Mouse (Mus musculus): ENCODE results near the gene Mrpl38. TPM values are rescaled to one million over a fixed set of nuclear protein-coding genes. Genes with fewer than 3 reads are reported as not detected.
A peak's percentile ranks its signal among the peaks of the same experiment; 100 is the strongest.

The Mrpl38 gene
- polyA plus RNA-seq, 1 experiment = 99.5 TPM

DNA sequence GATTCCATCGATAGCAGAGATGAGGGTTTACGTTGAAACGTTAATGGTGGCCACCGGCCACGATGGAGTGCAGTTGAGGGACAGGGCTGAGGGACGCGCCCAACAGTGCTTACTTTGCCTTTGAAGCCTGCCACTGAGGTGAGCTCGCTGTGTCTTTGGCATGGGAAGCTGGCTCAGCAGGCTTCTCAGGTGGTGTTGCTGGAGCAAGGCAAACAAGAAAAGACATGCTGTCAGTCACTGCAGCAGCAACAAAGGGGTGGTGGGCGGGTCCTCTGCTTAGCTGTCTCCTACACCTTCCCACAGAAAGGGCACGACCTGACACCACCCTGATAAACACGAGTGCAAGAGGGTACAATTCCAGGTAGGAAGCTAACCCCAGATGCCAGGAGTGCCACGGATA is 22.6 kb upstream of the Mrpl38 start:
- H3K27ac ChIP-seq (replicated peaks; ENCODE audit: low read depth, low read length) = no peak overlapping the region
- H3K4me3 ChIP-seq (ENCODE audit: insufficient read depth, low read depth, low read length) = no peak overlapping the region
- H3K4me1 ChIP-seq (ENCODE audit: control insufficient read depth, insufficient read depth, insufficient read length, low read length) = no peaks in the 10 kb centered on the region

DNA sequence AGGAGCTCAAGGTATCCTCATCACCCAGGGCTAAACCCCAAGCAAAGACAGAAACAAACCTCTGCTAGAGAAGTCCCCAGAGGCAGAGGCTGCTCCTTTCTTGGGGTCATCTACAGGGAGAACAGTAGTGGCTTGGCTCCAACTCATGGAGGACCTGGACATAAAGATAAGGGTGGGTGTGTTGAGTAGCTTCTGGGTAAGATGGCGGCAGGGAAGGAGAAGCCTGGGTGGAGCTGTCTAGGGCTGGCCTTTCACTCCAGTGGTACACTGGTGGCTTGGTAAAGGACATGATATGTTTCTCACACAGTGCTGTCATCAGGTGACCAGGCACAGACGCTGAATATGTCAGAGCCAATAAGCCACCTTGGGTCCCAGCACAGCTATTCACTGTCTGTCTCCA is 12.3 kb upstream of the Mrpl38 start:
- H3K4me3 ChIP-seq (ENCODE audit: insufficient read depth, low read depth, low read length) = no peak overlapping the region
- no peak overlapping the region for H3K27ac ChIP-seq (replicated peaks; ENCODE audit: low read depth, low read length)
- H3K4me1 ChIP-seq (ENCODE audit: control insufficient read depth, insufficient read depth, insufficient read length, low read length) = no peaks in the 10 kb centered on the region

DNA sequence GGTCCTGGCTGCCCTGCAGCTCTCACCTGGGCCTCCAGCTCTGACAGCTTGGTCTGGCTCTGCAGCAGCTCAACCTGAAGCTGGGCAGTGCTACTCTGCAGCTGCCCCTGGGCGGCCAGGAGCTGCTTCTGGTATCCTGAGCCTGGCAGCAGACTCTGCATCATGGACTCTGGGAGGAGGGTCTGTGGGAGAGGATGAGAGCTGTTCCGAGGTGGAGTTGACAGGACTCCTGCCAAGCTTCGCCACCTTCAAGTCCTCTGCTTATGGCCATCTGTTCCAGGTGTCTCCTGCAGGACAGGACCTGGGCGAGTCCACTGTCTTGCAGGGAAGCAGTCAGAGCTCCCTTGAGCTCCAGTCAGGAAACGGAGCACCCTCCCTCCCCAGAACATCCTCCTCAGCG is 10.7 kb upstream of the Mrpl38 start:
- Histone ChIP-seq H3K27ac (replicated peaks; ENCODE audit: low read depth, low read length) (no peak overlapping the region), H3K4me3 (ENCODE audit: insufficient read depth, low read depth, low read length) (no peak overlapping the region), H3K4me1 (ENCODE audit: control insufficient read depth, insufficient read depth, insufficient read length, low read length) (no peaks in the 10 kb centered on the region)

DNA sequence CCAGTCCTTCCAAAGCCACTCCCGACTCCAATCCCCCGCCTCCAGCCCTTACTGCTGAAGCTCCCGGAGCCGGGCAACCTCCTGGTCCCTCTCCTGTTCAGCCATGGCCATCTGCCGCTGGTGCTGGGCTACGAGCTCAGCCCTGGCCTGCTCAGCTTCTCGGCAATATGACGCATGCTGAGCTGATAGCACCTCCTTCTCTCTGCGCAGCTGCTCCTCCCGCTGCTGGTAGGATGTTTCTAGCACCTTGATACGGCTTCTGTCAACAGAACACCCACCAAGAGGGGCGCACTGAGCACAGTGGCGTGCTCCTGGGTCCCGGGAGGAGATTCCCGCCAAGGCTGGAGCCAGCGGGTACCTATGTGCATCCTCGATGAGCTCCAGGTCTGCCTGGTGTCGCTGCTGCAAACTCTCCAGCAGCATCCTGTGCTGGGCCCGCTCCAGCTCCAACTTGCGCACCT is 10.1 kb upstream of the Mrpl38 start:
- Histone ChIP-seq H3K4me1 (ENCODE audit: control insufficient read depth, insufficient read depth, insufficient read length, low read length) (no peaks in the 10 kb centered on the region), H3K27ac (replicated peaks; ENCODE audit: low read depth, low read length) (no peak overlapping the region), H3K4me3 (ENCODE audit: insufficient read depth, low read depth, low read length) (no peak overlapping the region)

DNA sequence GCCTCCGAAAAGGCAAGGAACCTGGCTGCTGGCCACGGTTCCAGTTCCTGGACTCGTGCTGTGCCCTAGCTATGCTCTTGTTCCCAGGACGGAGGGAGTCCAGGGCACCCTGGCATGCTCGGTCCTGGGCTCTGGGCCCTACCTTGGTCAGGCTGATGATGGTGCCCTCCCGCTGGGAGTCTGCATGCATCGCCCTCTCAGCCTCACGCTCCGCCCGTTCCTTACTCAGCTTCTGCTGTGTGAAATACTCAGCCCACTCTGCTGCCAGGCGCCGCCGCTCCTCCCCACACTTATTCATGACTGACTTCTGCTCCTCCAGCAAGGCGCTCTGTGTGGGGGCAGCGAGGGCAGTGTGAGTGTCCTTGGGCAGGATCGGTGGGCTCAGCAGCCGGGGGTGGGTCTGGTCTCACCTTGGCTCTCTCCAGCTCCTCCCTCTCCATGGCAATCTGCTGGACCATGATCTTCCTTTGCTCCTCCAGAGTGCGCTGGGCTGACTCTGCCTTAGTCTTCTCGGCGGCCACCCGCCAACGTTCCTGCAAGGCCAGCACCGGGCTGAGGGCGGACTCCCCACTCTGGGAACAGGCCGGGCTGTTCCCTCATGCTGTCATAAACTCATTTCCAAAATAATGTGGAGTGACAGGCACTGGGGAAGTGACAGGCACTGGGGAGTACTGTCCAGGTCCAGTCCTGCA is 7.8 kb upstream of the Mrpl38 start:
- no peaks in the 10 kb centered on the region for H3K4me1 ChIP-seq (ENCODE audit: control insufficient read depth, insufficient read depth, insufficient read length, low read length)
- H3K27ac ChIP-seq (replicated peaks; ENCODE audit: low read depth, low read length) = no peak overlapping the region
- H3K4me3 ChIP-seq (ENCODE audit: insufficient read depth, low read depth, low read length) = no peak overlapping the region

DNA sequence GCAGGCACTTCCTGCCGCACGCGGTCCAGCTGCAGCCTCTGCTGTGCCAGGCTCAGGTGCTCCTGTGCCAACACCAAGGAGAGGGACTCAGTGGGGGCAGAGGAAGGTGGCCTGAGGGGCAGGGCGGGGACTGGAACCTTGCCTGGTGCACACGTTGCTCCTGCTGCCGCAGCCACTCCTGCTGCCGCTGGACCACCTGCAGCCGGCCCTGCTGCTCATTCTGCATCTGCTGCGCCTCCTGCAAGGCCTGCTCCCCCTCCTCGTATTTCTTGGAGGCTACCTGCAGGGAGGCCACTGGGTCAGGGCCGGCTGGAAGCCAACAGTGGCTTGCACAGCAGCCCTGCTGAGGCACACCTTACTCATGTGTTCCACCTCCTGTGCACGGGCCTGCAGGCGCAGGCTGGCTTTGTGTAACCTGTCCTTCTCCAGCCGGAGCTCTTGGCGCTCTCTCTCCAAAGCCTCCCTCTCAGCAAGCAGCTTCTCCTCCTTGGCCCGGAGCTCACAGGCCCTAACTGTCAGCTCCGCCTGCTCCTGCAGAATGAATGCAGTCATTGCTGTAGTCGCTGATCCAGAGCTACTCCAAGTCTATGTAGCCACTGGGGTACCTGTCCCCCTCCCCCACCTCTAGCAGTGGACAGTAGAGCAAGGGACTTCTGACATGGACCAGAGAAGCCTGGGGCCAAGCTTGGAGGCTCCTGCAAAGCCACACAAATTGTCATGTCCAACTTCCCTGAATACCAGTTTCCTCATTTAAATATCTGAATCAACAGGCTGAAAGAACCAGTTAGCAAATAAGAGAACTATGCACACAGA is 7.0 kb upstream of the Mrpl38 start:
- Histone ChIP-seq H3K4me3 (ENCODE audit: insufficient read depth, low read depth, low read length) (no peak overlapping the region), H3K4me1 (ENCODE audit: control insufficient read depth, insufficient read depth, insufficient read length, low read length) (no peaks in the 10 kb centered on the region), H3K27ac (replicated peaks; ENCODE audit: low read depth, low read length) (no peak overlapping the region)

DNA sequence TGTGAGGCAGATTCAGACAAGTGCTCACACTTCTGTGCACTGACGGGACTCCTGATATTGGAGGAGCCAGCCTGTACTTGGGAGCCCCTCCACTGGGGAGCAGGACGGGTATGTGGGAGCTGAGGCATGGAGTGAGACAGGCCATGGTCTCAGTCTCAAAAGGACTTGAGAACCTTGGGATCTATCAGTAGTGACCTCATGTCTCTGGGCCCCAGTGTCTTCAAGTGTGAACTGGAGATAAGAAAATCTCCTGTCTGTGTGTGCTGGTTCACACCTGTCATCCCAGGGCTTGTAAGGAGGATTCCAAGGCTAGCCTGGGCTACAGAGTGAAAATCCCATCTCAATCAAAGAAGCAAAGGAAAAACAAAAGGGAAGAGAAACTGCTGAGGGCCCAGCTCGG is 4.8 kb upstream of the Mrpl38 start:
- H3K4me1 ChIP-seq (ENCODE audit: control insufficient read depth, insufficient read depth, insufficient read length, low read length) = no peaks in the 10 kb centered on the region
- H3K4me3 ChIP-seq (ENCODE audit: insufficient read depth, low read depth, low read length) = no peak overlapping the region
- no peak overlapping the region for H3K27ac ChIP-seq (replicated peaks; ENCODE audit: low read depth, low read length)

DNA sequence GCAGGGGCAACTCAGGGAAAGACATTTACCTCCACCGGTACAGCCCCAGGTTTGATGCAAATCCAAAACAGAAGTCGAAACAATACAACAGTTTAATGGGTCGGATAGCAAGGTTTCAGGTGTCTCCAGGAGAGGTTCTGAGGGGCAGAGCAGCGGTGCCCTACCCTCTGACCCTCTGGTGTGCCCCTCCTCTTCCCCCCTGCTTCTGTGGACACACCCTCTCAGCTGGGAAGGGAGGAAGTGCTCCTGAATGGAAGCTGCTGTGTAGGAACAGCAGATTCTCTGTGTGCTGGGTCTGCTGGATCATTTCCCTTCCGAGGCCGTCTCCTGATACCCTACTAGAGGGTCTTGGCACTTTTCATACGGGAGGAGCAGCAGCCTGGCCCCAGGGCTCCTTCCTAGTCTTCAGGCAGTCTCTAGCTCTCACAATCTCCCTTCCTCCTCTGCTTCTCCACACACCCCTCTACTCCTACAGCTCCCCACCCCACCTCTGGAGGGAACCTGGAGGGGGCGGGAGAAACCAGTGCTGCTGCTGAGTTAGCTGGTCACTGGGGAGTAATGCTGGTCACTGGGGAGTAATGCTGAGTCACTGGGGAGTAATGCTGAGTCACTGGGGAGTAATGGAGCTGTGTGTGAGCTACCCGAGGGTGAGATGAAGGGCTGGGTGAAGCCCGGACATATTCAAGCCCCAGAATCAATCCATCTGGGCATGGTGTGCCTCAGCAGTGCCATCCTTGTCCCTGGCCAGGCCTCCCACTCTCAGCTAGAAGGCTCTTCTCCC is 3.7 kb upstream of the Mrpl38 start:
- Histone ChIP-seq H3K4me1 (ENCODE audit: control insufficient read depth, insufficient read depth, insufficient read length, low read length) (no peaks in the 10 kb centered on the region), H3K4me3 (ENCODE audit: insufficient read depth, low read depth, low read length) (no peak overlapping the region), H3K27ac (replicated peaks; ENCODE audit: low read depth, low read length) (no peak overlapping the region)

DNA sequence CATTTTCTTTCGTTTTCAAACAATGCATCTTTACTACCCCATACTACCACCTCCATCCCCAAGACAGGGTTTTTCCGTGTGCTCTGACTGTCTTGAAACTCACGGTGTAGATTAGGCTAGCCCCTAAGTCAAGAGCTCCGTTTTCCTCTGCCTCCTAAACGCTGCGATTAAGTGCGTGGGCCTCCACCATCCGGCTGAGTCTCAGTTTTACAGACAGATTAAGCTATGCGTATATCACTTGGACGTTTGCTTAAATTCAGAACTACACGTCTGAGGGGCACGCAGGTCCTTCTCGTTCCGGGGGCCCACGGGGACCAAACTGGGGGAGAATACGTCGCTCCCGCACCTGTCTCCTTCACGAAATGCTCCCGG is 586 bp downstream of the Mrpl38 start:
- Histone ChIP-seq H3K27ac (replicated peaks; ENCODE audit: low read depth, low read length) (peak overlapping the region; percentile 74), H3K4me1 (ENCODE audit: control insufficient read depth, insufficient read depth, insufficient read length, low read length) (no peaks in the 10 kb centered on the region), H3K4me3 (ENCODE audit: insufficient read depth, low read depth, low read length) (peak overlapping the region; percentile 94)

DNA sequence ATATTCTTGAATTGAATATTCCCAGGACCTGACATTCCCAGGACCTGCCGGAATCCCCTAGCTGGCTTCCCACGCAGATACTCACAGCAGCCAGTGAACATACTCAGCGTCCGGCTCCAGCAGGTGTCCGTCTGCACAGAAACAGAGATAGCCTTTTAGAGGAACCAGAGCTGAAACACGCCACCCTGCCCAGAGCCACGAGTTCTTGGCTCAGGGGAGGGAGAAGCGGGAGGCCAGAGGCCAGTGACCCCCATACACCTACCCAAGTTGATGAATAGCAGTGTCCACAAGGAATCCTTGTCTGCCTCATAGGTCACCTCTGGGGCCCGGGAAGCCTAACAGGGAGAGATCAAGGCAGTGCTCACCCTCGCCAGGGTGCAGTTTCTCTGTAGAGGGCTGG is 4.5 kb downstream of the Mrpl38 start:
- H3K4me3 ChIP-seq (ENCODE audit: insufficient read depth, low read depth, low read length) = no peak overlapping the region
- peaks cover 6% of the 10 kb centered on the region; the same call in 1 of the 2 replicates for H3K4me1 ChIP-seq (ENCODE audit: control insufficient read depth, insufficient read depth, insufficient read length, low read length)
- no peak overlapping the region for H3K27ac ChIP-seq (replicated peaks; ENCODE audit: low read depth, low read length)

DNA sequence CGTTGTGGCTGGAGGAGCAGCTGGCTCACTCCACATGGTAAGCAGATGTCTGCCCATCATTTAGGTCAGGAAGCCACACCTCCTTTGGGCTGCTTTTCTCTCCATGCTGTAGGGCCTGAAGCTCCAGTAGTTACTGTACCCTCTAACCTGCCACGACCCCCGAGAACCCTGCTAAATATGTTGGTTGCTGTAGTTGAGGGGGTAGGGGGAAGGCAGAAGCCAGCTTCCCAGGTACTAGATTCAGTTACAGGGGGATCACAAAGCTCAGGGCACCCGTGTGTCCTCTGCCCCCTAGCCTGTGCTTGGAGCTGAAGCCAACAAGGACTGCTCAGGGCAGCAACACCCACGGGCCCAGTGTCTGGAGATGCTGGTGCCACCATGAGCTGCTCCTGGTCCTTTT is 5.2 kb downstream of the Mrpl38 start:
- peaks cover 7% of the 10 kb centered on the region; the same call in 1 of the 2 replicates for H3K4me1 ChIP-seq (ENCODE audit: control insufficient read depth, insufficient read depth, insufficient read length, low read length)
- H3K27ac ChIP-seq (replicated peaks; ENCODE audit: low read depth, low read length) = no peak overlapping the region
- H3K4me3 ChIP-seq (ENCODE audit: insufficient read depth, low read depth, low read length) = no peak overlapping the region

DNA sequence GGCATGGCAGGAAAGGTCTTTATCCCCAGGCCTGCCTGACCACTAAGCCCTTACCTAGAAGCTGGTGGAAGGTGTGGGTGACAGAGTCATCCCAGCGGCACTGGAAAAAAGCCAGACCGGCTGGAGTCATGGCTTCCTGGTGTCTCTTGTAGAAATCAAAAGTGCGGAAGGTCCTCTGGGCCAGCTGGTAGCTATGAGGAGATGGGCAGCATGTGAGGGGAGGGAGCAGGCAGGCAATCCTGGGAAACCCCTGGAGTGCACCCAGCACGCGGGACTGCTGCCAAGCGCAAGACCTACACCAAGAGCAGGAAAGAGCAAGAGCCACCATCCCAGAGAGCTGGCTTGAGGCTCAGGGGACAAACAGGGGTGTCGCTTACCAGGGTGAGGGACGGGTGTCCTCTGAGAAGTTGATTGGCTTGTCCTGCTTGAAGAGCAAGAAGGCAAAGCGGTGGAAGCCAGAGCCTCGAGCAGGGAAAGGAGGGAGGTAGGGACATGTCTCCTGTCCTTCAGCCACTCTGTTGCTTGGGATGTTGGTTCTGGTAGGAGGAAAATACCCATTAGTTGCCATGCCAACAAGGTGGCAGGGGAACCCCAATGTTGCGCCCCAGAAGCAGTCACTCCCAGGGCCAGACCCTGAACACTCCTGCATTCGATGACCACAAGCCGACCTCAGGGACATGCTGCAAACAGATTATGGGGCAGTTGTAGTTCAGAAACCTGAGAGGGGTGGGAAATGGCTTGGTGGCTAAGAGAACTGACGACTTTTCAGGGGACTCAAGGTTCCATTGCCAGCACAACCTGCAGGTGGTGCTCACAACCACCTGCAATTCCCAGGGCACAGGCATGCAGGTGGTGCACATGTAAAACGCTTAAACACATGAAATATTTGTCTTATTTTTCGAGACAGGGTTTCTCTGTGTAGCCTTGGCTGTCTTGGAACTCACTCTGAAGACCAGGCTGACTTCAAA is 6.0 kb downstream of the Mrpl38 start:
- no peak overlapping the region for H3K27ac ChIP-seq (replicated peaks; ENCODE audit: low read depth, low read length)
- H3K4me3 ChIP-seq (ENCODE audit: insufficient read depth, low read depth, low read length) = no peak overlapping the region
- H3K4me1 ChIP-seq (ENCODE audit: control insufficient read depth, insufficient read depth, insufficient read length, low read length) = peaks cover 11% of the 10 kb centered on the region

DNA sequence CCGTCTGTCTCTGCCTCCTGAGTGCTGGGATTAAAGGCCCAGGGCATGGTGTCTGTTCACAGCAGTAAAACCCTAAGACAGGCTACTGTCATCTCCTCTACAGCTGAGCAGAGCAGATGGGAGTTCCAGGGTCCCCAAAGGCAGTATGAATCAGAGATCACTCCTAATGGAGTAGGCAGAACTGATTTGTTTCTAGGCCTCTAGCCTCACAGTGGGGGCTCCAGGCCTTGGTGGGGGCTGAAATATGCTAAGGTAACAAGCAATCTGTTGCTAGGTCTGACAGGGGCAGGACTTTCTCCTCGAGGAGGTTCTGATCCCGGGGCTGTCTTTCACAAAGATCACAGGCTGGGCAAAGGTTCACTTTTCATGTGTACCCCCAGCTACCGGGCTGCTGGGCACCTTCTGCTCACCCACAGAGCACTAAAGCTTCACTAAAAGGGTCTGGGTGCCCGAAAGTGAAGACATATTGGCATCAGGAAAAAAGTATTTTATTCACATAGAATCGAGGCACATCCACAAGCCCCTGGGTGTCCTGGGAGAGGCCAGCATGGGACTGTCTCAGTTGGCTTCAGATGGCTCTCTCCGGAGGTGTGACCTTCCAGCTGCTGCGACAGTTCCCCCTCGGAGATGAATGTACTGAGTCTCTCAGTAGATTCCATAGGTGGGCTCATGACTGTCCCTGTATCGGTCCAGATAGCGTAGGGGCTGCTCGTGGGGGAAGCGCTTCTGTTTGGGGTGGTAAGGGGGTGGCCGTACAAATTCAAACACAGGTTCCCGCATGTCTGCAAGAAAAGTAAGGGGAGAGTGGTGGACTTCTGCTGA is 7.1 kb downstream of the Mrpl38 start:
- peaks cover 16% of the 10 kb centered on the region for H3K4me1 ChIP-seq (ENCODE audit: control insufficient read depth, insufficient read depth, insufficient read length, low read length)
- peak overlapping the region; percentile 96 for H3K27ac ChIP-seq (replicated peaks; ENCODE audit: low read depth, low read length)
- peak overlapping the region; percentile 94 for H3K4me3 ChIP-seq (ENCODE audit: insufficient read depth, low read depth, low read length)

All from brown adipose tissue, adult 24 weeks (tissue).